Mouse (Mus musculus) kidney, adult 2 months (tissue): ENCODE results near the gene Hist1h4h.
"Not testable (repeated sequence)": the region's sequence is repeated elsewhere in the genome, so short reads cannot be mapped to it uniquely, and the experiment has no call there.

Experiments used
- CTCF ChIP-seq: fragments of 200-500 bp; conservative IDR thresholded peaks from 2 replicates; pipeline ENCODE4 v1.5.1; 2011; ENCODE audit warnings: low read depth, mild to moderate bottlenecking, control low read depth, low read length, moderate library complexity, mixed read lengths; ENCODE audit not compliant: insufficient read depth, insufficient read length
- POLR2A ChIP-seq: fragments of 200-500 bp; IDR thresholded peaks from one replicate; pipeline ENCODE4 v1.6.1; 2011; ENCODE audit warnings: low read depth, low read length, control low read depth

GRCm38 (mm10) chr13:23571504-23572217, 40.8 kb downstream of the Hist1h4h start:
- TF ChIP-seq CTCF, POLR2A: not testable (repeated sequence)
